ENCODE assay signal across 10 mouse cellular contexts in the genomic region with DNA sequence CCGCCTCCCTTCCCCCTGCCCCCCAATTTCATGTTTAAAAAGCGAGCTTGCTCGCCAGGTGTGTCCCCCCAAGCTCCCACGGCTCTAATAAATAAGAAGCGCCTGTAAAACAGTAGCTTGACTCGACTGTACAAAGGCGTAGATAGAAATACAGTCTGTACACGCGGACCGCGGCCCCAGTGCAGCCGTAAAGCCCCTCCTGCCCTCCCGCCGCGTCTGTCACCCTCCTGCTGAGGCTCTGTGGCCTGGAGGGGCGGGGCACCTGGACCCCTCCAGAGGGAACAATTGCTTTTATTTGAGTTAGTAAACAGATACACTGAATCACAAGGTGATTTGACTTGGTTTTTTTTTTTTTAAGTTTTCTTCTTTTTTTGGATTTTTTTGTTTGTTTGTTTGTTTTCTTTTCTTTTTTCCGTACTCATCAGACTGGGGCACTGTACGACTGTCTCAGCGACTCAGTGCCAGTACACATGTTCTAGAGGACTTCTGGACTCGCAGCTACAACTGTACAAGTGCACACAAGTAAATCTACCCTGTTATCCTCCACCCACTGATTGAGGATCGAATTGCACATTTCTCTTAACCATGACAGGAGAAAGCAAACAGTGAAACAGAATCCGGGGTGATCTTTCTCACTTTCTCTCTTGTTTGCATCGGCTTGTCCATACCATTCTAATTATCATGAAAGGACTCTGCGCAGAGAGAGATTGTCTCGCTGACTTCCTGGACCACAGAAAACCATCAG.
A peak's percentile ranks its signal among the peaks of the same experiment; 100 is the strongest.
DNase-seq lines count a peak whose midpoint lies in the region; ATAC-seq and TF ChIP-seq lines count a peak whose summit lies in the region.
"Had no signal": no experiment of that assay in that cellular context is flagged by ENCODE, and none has a peak within 500 bp of the region (broad histone marks: within the 10 kb centered on the region; RNA-seq: fewer than 3 reads in every experiment).

No protein-coding gene starts in this region.

- TF ChIP-seq CTCF in forebrain, postnatal 0 days (IDR thresholded peaks at IDR 0.05; ENCODE audit: low read depth) = no peak

- peak overlapping the region; percentile 47 for H3K4me3 ChIP-seq in heart, embryonic 11.5 days (ENCODE audit: low read depth, low read length)
- H3K4me3 ChIP-seq in forebrain, postnatal 0 days (ENCODE audit: low read depth, low read length) = no peak overlapping the region
- H3K4me3 ChIP-seq in liver, embryonic 16.5 days (ENCODE audit: low read depth, low read length) = peak overlapping the region; percentile 35
- H3K4me3 ChIP-seq: erythroblast, embryonic 14.5 days had no signal

- H3K36me3 ChIP-seq in heart, embryonic 11.5 days (ENCODE audit: control insufficient read depth, insufficient read depth, low read length) = no peaks in the 10 kb centered on the region
- no peaks in the 10 kb centered on the region for H3K36me3 ChIP-seq in forebrain, postnatal 0 days (ENCODE audit: insufficient read depth)
- no peaks in the 10 kb centered on the region for H3K36me3 ChIP-seq in liver, embryonic 16.5 days (ENCODE audit: control insufficient read depth, insufficient read depth)

- H3K4me1 ChIP-seq in heart, embryonic 11.5 days (ENCODE audit: control insufficient read depth, insufficient read depth, low read length) = peaks cover 5% of the 10 kb centered on the region; the same call in 1 of the 2 replicates
- H3K4me1 ChIP-seq in forebrain, postnatal 0 days (ENCODE audit: insufficient read depth) = no peaks in the 10 kb centered on the region
- 0 out of 2 replicates have a peak, but pooled peaks cover 2% of the 10 kb centered on the region for H3K4me1 ChIP-seq in liver, embryonic 16.5 days (ENCODE audit: control insufficient read depth, low read depth, low read length)

- H3K9ac ChIP-seq in heart, embryonic 11.5 days (ENCODE audit: low read depth, low read length) = peak overlapping the region; percentile 63
- no peak overlapping the region for H3K9ac ChIP-seq in forebrain, postnatal 0 days
- no peak overlapping the region for H3K9ac ChIP-seq in liver, embryonic 16.5 days (ENCODE audit: low read depth, low read length)

- DNase-seq in heart, postnatal 10 days = no peak
- DNase-seq in ES-CJ7 (ENCODE audit: low read depth, low spot score) = peak; percentile 41
- no peak for DNase-seq in forebrain, postnatal 0 days
- no peak for DNase-seq in Muller cell, postnatal 12 days (ENCODE audit: inconsistent ontology term)
- no peak for DNase-seq in ovary, postnatal 10 days (ENCODE audit: low spot score)
- DNase-seq: right cerebral cortex, postnatal 14 days had no signal

- H3K27ac ChIP-seq in heart, embryonic 11.5 days (ENCODE audit: low read depth, low read length) = no peak overlapping the region
- H3K27ac ChIP-seq in forebrain, postnatal 0 days (ENCODE audit: low read depth, low read length) = no peak overlapping the region
- H3K27ac ChIP-seq in liver, embryonic 16.5 days (ENCODE audit: low read length) = no peak overlapping the region

- peak overlapping the region; percentile 93 for H3K4me2 ChIP-seq in heart, embryonic 11.5 days
- H3K4me2 ChIP-seq in forebrain, postnatal 0 days (ENCODE audit: low read depth) = peak overlapping the region; percentile 31
- H3K4me2 ChIP-seq in liver, embryonic 16.5 days (ENCODE audit: low read depth, low read length) = peak overlapping the region; percentile 48

- intact Hi-C loops in heart, postnatal 10 days (cut with DNase I) = no loop called here

- no peaks in the 10 kb centered on the region for H3K27me3 ChIP-seq in heart, embryonic 11.5 days (ENCODE audit: control insufficient read depth, insufficient read depth, low read length)
- no peaks in the 10 kb centered on the region for H3K27me3 ChIP-seq in forebrain, postnatal 0 days (ENCODE audit: insufficient read depth, low read length)
- peaks cover 8% of the 10 kb centered on the region; the same call in 1 of the 2 replicates for H3K27me3 ChIP-seq in liver, embryonic 16.5 days (ENCODE audit: control insufficient read depth, insufficient read depth, low read depth, low read length)

- ATAC-seq in heart, embryonic 11.5 days (replicated peaks; ENCODE audit: insufficient number of reproducible peaks, low FRiP score, low TSS enrichment) = no peak
- no peak for ATAC-seq in forebrain, postnatal 0 days
- no peak for ATAC-seq in liver, embryonic 16.5 days (ENCODE audit: low read depth)
- no peak for ATAC-seq in CD4-positive, CD25-positive, alpha-beta regulatory T cell, adult 4 months

- WGBS in heart, embryonic 11.5 days (ENCODE audit: insufficient replicate concordance) = 7% methylated on average over 25 of the region's 25 CpGs
- WGBS in forebrain, postnatal 0 days = 18% methylated on average over 25 of the region's 25 CpGs
- WGBS in liver, embryonic 16.5 days (ENCODE audit: insufficient replicate concordance) = 9% methylated on average over 25 of the region's 25 CpGs

- H3K9me3 ChIP-seq in heart, embryonic 11.5 days (replicated peaks; ENCODE audit: control insufficient read depth, low read length) = no peaks in the 10 kb centered on the region
- no peaks in the 10 kb centered on the region for H3K9me3 ChIP-seq in forebrain, postnatal 0 days (ENCODE audit: low read length)
- H3K9me3 ChIP-seq in liver, embryonic 16.5 days (replicated peaks; ENCODE audit: control insufficient read depth, low read length) = no peaks in the 10 kb centered on the region

Comparison
In these comparisons a context has a peak if more than half of its experiments do, and no peak if none do; other contexts are left out.
1. H3K4me2 ChIP-seq: peak in every context shown above with its lines; median percentile 93 in heart, embryonic 11.5 days; 48 in liver, embryonic 16.5 days; 31 in forebrain, postnatal 0 days.